Mouse (Mus musculus): Measurements from ENCODE around the gene Abhd10.

- TF ChIP-seq MAX (IDR thresholded peaks at IDR 0.05; ENCODE audit: low read length) (no peak), USF1 (IDR thresholded peaks at IDR 0.05; ENCODE audit: low read depth, low read length) (no peak), CTCF (conservative IDR thresholded peaks at IDR 0.05 in 1 of 2, IDR thresholded peaks at IDR 0.05 in 1 of 2; ENCODE audit: low read depth in 2 of 2, low read length in 2 of 2) (no peak), JUND (conservative IDR thresholded peaks at IDR 0.05; ENCODE audit: low read depth, low read length) (no peak), MEF2A (IDR thresholded peaks at IDR 0.05; ENCODE audit: borderline replicate concordance, low read depth, low read length) (no peak), RAD21 (IDR thresholded peaks at IDR 0.05; ENCODE audit: low read depth, low read length) (no peak), RCOR1 (conservative IDR thresholded peaks at IDR 0.05; ENCODE audit: low read depth, low read length) (no peak), MXI1 (IDR thresholded peaks at IDR 0.05; ENCODE audit: low read depth, low read length) (no peak)
Observed at GRCm38 (mm10) chr16:45770914-45771313, 28.2 kb upstream of the Abhd10 start.
